Mouse (Mus musculus) CH12.LX (cell line): ENCODE data around the gene Zdhhc4. TPM values are rescaled to one million over a fixed set of nuclear protein-coding genes. Genes with fewer than 3 reads are reported as not detected.
A peak's percentile ranks its signal among the peaks of the same experiment; 100 is the strongest.

ENCODE experiments used
- DNase-seq: peaks from one replicate; pipeline ENCODE4 v3.0.0-alpha.2; 2013; ENCODE audit errors: extremely low read depth
- H3K27ac ChIP-seq: 2 replicates; pipeline ENCODE4 v1.5.1; 2012; ENCODE audit warnings: low read depth, mild to moderate bottlenecking, control low read depth, moderate library complexity; ENCODE audit not compliant: insufficient read depth
- H3K27me3 ChIP-seq: replicated peaks from 2 replicates; pipeline ENCODE3; 2012; ENCODE audit warnings: inconsistent platforms
- H3K36me3 ChIP-seq, 2 experiments: replicated peaks in 1 of 2; 2 replicates each; pipeline versions ENCODE3 to v1.6.1; 2012; ENCODE audit warnings: inconsistent platforms in 1 of 2, low read length in 1 of 2, mild to moderate bottlenecking in 1 of 2, mixed read lengths in 1 of 2, moderate library complexity in 1 of 2; ENCODE audit not compliant: control insufficient read depth in 1 of 2, insufficient read depth in 1 of 2
- H3K4me1 ChIP-seq, 2 experiments: 2 replicates each; pipeline ENCODE4 v1.6.1; 2012; ENCODE audit warnings: inconsistent platforms in 1 of 2, moderate library complexity in 1 of 2; ENCODE audit not compliant: insufficient read depth in 2 of 2, control insufficient read depth in 1 of 2
- H3K4me2 ChIP-seq: 2 replicates; pipeline ENCODE4 v1.6.1; 2012; ENCODE audit warnings: low read depth, mild to moderate bottlenecking, control low read depth; ENCODE audit not compliant: poor library complexity, insufficient read depth, severe bottlenecking
- H3K4me3 ChIP-seq, 3 experiments: fragments of 150-350 bp in 1 of 3; sonication (generic) in 1 of 3; replicated peaks in 1 of 3; 2 replicates each; pipeline versions ENCODE3 to v1.5.1; 2011 to 2012; ENCODE audit warnings: low read depth in 2 of 3, low read length in 2 of 3, mild to moderate bottlenecking in 2 of 3, moderate library complexity in 2 of 3, control low read depth in 1 of 3, improper control_type of control experiment in 1 of 3, inconsistent platforms in 1 of 3, mixed read lengths in 1 of 3; ENCODE audit not compliant: poor library complexity in 1 of 3
- H3K79me2 ChIP-seq: replicated peaks from 2 replicates; pipeline ENCODE4 v1.6.1; 2012; ENCODE audit warnings: mild to moderate bottlenecking, moderate library complexity; ENCODE audit not compliant: control insufficient read depth, poor library complexity, insufficient read depth, severe bottlenecking; ENCODE audit errors: extremely low read depth
- H3K9ac ChIP-seq: 2 replicates; pipeline ENCODE4 v1.6.1; 2012; ENCODE audit warnings: low read depth, mild to moderate bottlenecking, control low read depth, moderate library complexity; ENCODE audit not compliant: insufficient read depth
- H3K9me3 ChIP-seq: replicated peaks from 2 replicates; pipeline ENCODE3; 2012; ENCODE audit warnings: low read length, inconsistent platforms, mixed read lengths
- CTCF ChIP-seq, 2 experiments: IDR thresholded peaks in 1 of 2; conservative IDR thresholded peaks in 1 of 2; 2 replicates each; pipeline ENCODE4 v1.5.1; 2011 to 2012; ENCODE audit warnings: low read depth in 2 of 2, low read length in 2 of 2, improper control_type of control experiment in 1 of 2, inconsistent platforms in 1 of 2, mild to moderate bottlenecking in 1 of 2, moderate library complexity in 1 of 2
- ELF1 ChIP-seq: IDR thresholded peaks from 2 replicates; pipeline ENCODE4 v1.6.1; 2014; ENCODE audit warnings: low read depth, mild to moderate bottlenecking, inconsistent platforms, low read length, improper control_type of control experiment
- EP300 ChIP-seq: IDR thresholded peaks from 2 replicates; pipeline ENCODE4 v1.6.1; 2011; ENCODE audit warnings: low read length, improper control_type of control experiment
- ETS1 ChIP-seq: conservative IDR thresholded peaks from 2 replicates; pipeline ENCODE4 v1.6.1; 2012; ENCODE audit warnings: low read depth, mild to moderate bottlenecking, inconsistent platforms, low read length, improper control_type of control experiment, moderate library complexity
- GABPA ChIP-seq: IDR thresholded peaks from 2 replicates; pipeline ENCODE4 v1.6.1; 2012; ENCODE audit warnings: low read depth, low read length, improper control_type of control experiment, inconsistent platforms; ENCODE audit not compliant: insufficient replicate concordance
- JUN ChIP-seq: IDR thresholded peaks from 2 replicates; pipeline ENCODE4 v1.6.1; 2011; ENCODE audit warnings: low read depth, mild to moderate bottlenecking, low read length, improper control_type of control experiment, moderate library complexity; ENCODE audit not compliant: insufficient read depth
- JUND ChIP-seq: conservative IDR thresholded peaks from 2 replicates; pipeline ENCODE4 v1.6.1; 2011; ENCODE audit warnings: low read depth, low read length, improper control_type of control experiment
- MAFK ChIP-seq: IDR thresholded peaks from 2 replicates; pipeline ENCODE4 v1.6.1; 2011; ENCODE audit warnings: low read length, improper control_type of control experiment; ENCODE audit not compliant: insufficient replicate concordance
- MAX ChIP-seq: IDR thresholded peaks from 2 replicates; pipeline ENCODE4 v1.6.1; 2011; ENCODE audit warnings: low read length, improper control_type of control experiment
- MAZ ChIP-seq: IDR thresholded peaks from 2 replicates; pipeline ENCODE4 v1.6.1; 2012; ENCODE audit warnings: low read depth, mild to moderate bottlenecking, inconsistent platforms, low read length, improper control_type of control experiment, moderate library complexity
- MXI1 ChIP-seq: IDR thresholded peaks from 2 replicates; pipeline ENCODE4 v1.6.1; 2011; ENCODE audit warnings: mild to moderate bottlenecking, low read depth, low read length, improper control_type of control experiment
- MYC ChIP-seq: IDR thresholded peaks from 2 replicates; pipeline ENCODE4 v1.6.1; 2011; ENCODE audit warnings: low read depth, mild to moderate bottlenecking, improper control_type of control experiment, low read length
- NRF1 ChIP-seq: IDR thresholded peaks from 2 replicates; pipeline ENCODE4 v1.6.1; 2014; ENCODE audit warnings: low read depth, mild to moderate bottlenecking, inconsistent platforms, low read length, improper control_type of control experiment, moderate library complexity
- POLR2A ChIP-seq: IDR thresholded peaks from 2 replicates; pipeline ENCODE4 v1.6.1; 2011; ENCODE audit warnings: low read depth, mild to moderate bottlenecking, improper control_type of control experiment, low read length
- POLR2AphosphoS2 ChIP-seq: IDR thresholded peaks from 2 replicates; pipeline ENCODE4 v1.6.1; 2011; ENCODE audit warnings: low read depth, low read length, improper control_type of control experiment
- RAD21 ChIP-seq: IDR thresholded peaks from 2 replicates; pipeline ENCODE4 v1.6.1; 2011; ENCODE audit warnings: low read depth, mild to moderate bottlenecking, low read length, improper control_type of control experiment, moderate library complexity
- SIN3A ChIP-seq: IDR thresholded peaks from 2 replicates; pipeline ENCODE4 v1.6.1; 2012; ENCODE audit warnings: low read length, improper control_type of control experiment, inconsistent platforms
- TBP ChIP-seq: conservative IDR thresholded peaks from 2 replicates; pipeline ENCODE4 v1.6.1; 2011; ENCODE audit warnings: low read depth, low read length, improper control_type of control experiment
- TCF12 ChIP-seq: IDR thresholded peaks from 2 replicates; pipeline ENCODE4 v1.6.1; 2014; ENCODE audit warnings: low read depth, mild to moderate bottlenecking, inconsistent platforms, low read length, improper control_type of control experiment
- ZC3H11A ChIP-seq: IDR thresholded peaks from 2 replicates; pipeline ENCODE4 v1.6.1; 2012; ENCODE audit warnings: low read depth, mild to moderate bottlenecking, inconsistent platforms, low read length, improper control_type of control experiment
- dilution Hi-C: fragments of 300-500 bp; cut with MboI; formaldehyde crosslinking; loops from 2 replicates; pipeline ENCODE4 v1.14.3; 2020; ENCODE audit warnings: low sequenced_read_pairs; ENCODE audit not compliant: extremely low pct_unique_long_range_greater_than_20kb, extremely low pct_ligation_motif_present
- in situ Hi-C: fragments of 300-500 bp; cut with MboI; formaldehyde crosslinking; loops from 3 replicates; pipeline ENCODE4 v1.14.3; 2019; ENCODE audit warnings: low sequenced_read_pairs, low pct_ligation_motif_present, low pct_unique_long_range_greater_than_20kb, mixed read lengths
- polyA plus RNA-seq: library from polyadenylated mRNA; unstranded; fragments of >175 nt; gene quantifications from 2 replicates; pipeline ENCODE4 v1.2.1, GENCODE M21; 2012; ENCODE audit warnings: low read depth; ENCODE audit not compliant: insufficient read length
- total RNA-seq, 2 experiments: library from RNA; depleted of rRNA; stranded (reverse); fragments of 300-350 nt in 1 of 2; fragments of >200 nt in 1 of 2; gene quantifications; 2 replicates each; pipeline ENCODE4 v1.2.3; 2012 to 2014

Zdhhc4 gene
- total and polyA plus RNA-seq, 3 experiments = 16.3 to 51.5 (median 19.9) TPM

GRCm38 (mm10) chr5:143360000-143360399 lies 30.9 kb upstream of the Zdhhc4 start:
- Histone ChIP-seq H3K9ac (no peak overlapping the region), H3K4me2 (no peak overlapping the region), H3K36me3 (no peaks in the 10 kb centered on the region), H3K27me3 (peaks cover 53% of the 10 kb centered on the region), H3K27ac (no peak overlapping the region), H3K79me2 (no peaks in the 10 kb centered on the region), H3K4me3 (no peak overlapping the region), H3K4me1 (peaks cover 0 to 6% of the 10 kb centered on the region in 2 experiments; a peak in 2 of 4 replicates), H3K9me3 (peaks cover 6% of the 10 kb centered on the region)
- TF ChIP-seq JUND (no peak), MAX (no peak), EP300 (no peak), RAD21 (peak; percentile 16), JUN (no peak), MXI1 (no peak), ZC3H11A (no peak), TBP (no peak), CTCF (conservative IDR thresholded peaks at IDR 0.05 in 1 of 2, IDR thresholded peaks at IDR 0.05 in 1 of 2; ENCODE audit: low read depth in 2 of 2, low read length in 2 of 2) (peak; percentile 59 to 60), NRF1 (no peak), POLR2AphosphoS2 (no peak), MAZ (no peak), TCF12 (no peak), ETS1 (no peak), POLR2A (no peak), ELF1 (no peak)
- dilution Hi-C loops = no loop called here
- DNase-seq = peak; percentile 40
- in situ Hi-C loops = no loop called here

- H3K4me3 ChIP-seq = no peak overlapping the region
- H3K36me3 ChIP-seq = no peaks in the 10 kb centered on the region
- H3K4me2 ChIP-seq = no peak overlapping the region
- TF ChIP-seq POLR2A = no peak
- no peak for TF ChIP-seq SIN3A
- peak; percentile 7 to 33; a peak in 2 of 4 replicates for TF ChIP-seq CTCF (conservative IDR thresholded peaks at IDR 0.05 in 1 of 2, IDR thresholded peaks at IDR 0.05 in 1 of 2; ENCODE audit: low read depth in 2 of 2, low read length in 2 of 2)
- TF ChIP-seq ZC3H11A = no peak
- TF ChIP-seq MYC = no peak
- no peak for TF ChIP-seq GABPA
- TF ChIP-seq MAFK = no peak
- H3K27me3 ChIP-seq = peaks cover 51% of the 10 kb centered on the region
- no peak for DNase-seq
- peaks cover 6% of the 10 kb centered on the region for H3K9me3 ChIP-seq
- no peak overlapping the region for H3K9ac ChIP-seq
- peaks cover 0 to 6% of the 10 kb centered on the region in 2 experiments; a peak in 2 of 4 replicates for H3K4me1 ChIP-seq
- no peaks in the 10 kb centered on the region for H3K79me2 ChIP-seq
- dilution Hi-C loops = no loop called here
- in situ Hi-C loops = no loop called here
- no peak overlapping the region for H3K27ac ChIP-seq
Measured at GRCm38 (mm10) chr5:143359263-143359662, 30.2 kb upstream of the Zdhhc4 start.
